Comparison of ENCODE assay signal across 11 mouse cellular contexts in the genomic region with DNA sequence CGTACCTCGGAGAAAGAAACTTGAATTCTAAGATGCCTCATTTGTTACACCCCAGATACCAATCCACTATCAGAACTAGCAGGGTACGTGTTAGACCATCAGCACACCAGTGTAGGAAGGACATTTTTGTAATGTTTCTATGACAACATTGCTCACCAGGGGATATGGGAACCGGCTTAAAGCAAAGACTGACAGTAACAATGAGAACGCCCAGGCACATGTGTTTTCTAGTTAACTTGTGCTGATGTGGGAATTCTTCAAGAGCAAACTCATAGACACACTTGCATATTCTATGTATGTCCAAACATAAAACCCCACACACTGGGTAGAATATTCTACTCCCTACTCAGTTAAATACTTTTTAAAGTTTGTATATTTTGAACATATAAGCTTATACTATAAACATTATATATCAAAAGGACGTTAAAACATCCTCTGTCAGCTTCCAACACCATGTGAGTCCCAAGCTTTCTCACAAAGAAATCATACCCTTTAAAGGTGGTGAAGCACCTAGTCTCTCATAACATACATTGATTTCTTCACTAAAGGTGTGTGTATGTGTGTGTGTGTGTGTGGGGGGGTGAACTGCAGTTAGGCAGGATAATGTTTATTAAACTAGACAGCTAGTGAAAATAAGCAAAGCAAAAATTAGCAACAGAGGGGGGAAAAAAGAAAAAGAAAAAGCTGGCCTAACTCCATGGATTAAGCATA.
DNase-seq lines count a peak whose midpoint lies in the region; ATAC-seq lines count a peak whose summit lies in the region.
"Had no signal": no experiment of that assay in that cellular context is flagged by ENCODE, and none has a peak within 500 bp of the region (broad histone marks: within the 10 kb centered on the region; RNA-seq: fewer than 3 reads in every experiment).

No protein-coding gene starts in this region.

- H3K9ac ChIP-seq in heart, embryonic 16.5 days (ENCODE audit: low read length), result no peak overlapping the region
- peak overlapping the region; percentile 48; the same call in 1 of the 2 replicates for H3K9ac ChIP-seq in embryonic facial prominence, embryonic 14.5 days (ENCODE audit: low read depth, low read length)
- no peak overlapping the region for H3K9ac ChIP-seq in limb, embryonic 12.5 days (replicated peaks)
- no peak overlapping the region for H3K9ac ChIP-seq in neural tube, embryonic 15.5 days (replicated peaks)
- H3K9ac ChIP-seq: heart, embryonic 12.5 days had no signal

- H3K4me1 ChIP-seq in heart, embryonic 16.5 days (ENCODE audit: control insufficient read depth, insufficient read depth, low read length), result no peaks in the 10 kb centered on the region
- peaks cover 31% of the 10 kb centered on the region for H3K4me1 ChIP-seq in embryonic facial prominence, embryonic 14.5 days (ENCODE audit: control insufficient read depth, insufficient read depth, low read length)
- H3K4me1 ChIP-seq in limb, embryonic 12.5 days (replicated peaks), result peaks cover 22% of the 10 kb centered on the region
- peaks cover 14% of the 10 kb centered on the region for H3K4me1 ChIP-seq in neural tube, embryonic 15.5 days
- H3K4me1 ChIP-seq: heart, embryonic 12.5 days had no signal

- no peak overlapping the region for H3K4me2 ChIP-seq in heart, embryonic 16.5 days (ENCODE audit: low read depth, low read length)
- no peak overlapping the region for H3K4me2 ChIP-seq in embryonic facial prominence, embryonic 14.5 days (ENCODE audit: low read depth, low read length)
- H3K4me2 ChIP-seq in limb, embryonic 12.5 days, result no peak overlapping the region
- H3K4me2 ChIP-seq in neural tube, embryonic 15.5 days, result no peak overlapping the region
- H3K4me2 ChIP-seq: heart, embryonic 12.5 days had no signal

- H3K27me3 ChIP-seq in heart, embryonic 16.5 days (ENCODE audit: control insufficient read depth, insufficient read depth, low read length), result no peaks in the 10 kb centered on the region
- H3K27me3 ChIP-seq in embryonic facial prominence, embryonic 14.5 days (replicated peaks; ENCODE audit: control insufficient read depth, insufficient read depth, low read length), result no peaks in the 10 kb centered on the region
- no peaks in the 10 kb centered on the region for H3K27me3 ChIP-seq in limb, embryonic 12.5 days
- no peaks in the 10 kb centered on the region for H3K27me3 ChIP-seq in neural tube, embryonic 15.5 days (replicated peaks)
- H3K27me3 ChIP-seq: CH12.LX; heart, embryonic 12.5 days had no signal

- no peaks in the 10 kb centered on the region for H3K36me3 ChIP-seq in heart, embryonic 16.5 days (ENCODE audit: control insufficient read depth, insufficient read depth)
- H3K36me3 ChIP-seq in embryonic facial prominence, embryonic 14.5 days (ENCODE audit: control insufficient read depth, insufficient read depth, low read length), result no peaks in the 10 kb centered on the region
- H3K36me3 ChIP-seq in limb, embryonic 12.5 days, result no peaks in the 10 kb centered on the region
- H3K36me3 ChIP-seq in neural tube, embryonic 15.5 days, result no peaks in the 10 kb centered on the region
- H3K36me3 ChIP-seq: heart, embryonic 12.5 days had no signal

- whole genome bisulfite sequencing in heart, embryonic 16.5 days, result 68% methylated on average over 6 of the region's 6 CpGs
- 50% methylated on average over 6 of the region's 6 CpGs for WGBS in embryonic facial prominence, embryonic 14.5 days
- WGBS in limb, embryonic 12.5 days, result 61% methylated on average over 6 of the region's 6 CpGs
- WGBS in neural tube, embryonic 15.5 days, result 37% methylated on average over 6 of the region's 6 CpGs

- no peak for DNase-seq in heart, postnatal 36 days
- DNase-seq in embryonic facial prominence, embryonic 14.5 days (ENCODE audit: low spot score), result peak; percentile 79
- no peak for DNase-seq in kidney, adult 18-20 months
- no peak for DNase-seq in kidney, postnatal 14 days
- DNase-seq: liver had no signal

- ATAC-seq in heart, embryonic 16.5 days (replicated peaks; ENCODE audit: extremely low read depth, insufficient read depth, low FRiP score), result no peak
- ATAC-seq in embryonic facial prominence, embryonic 14.5 days (ENCODE audit: low read depth), result peak; percentile 62
- no peak for ATAC-seq in limb, embryonic 12.5 days (ENCODE audit: insufficient number of reproducible peaks, insufficient read depth, low FRiP score, low TSS enrichment, low read depth)
- ATAC-seq in neural tube, embryonic 15.5 days (ENCODE audit: low FRiP score), result peak; percentile 66
- no peak for ATAC-seq in granulocyte monocyte progenitor cell, adult 5-6 weeks (replicated peaks; ENCODE audit: poor library complexity, severe bottlenecking)

- peak overlapping the region; percentile 13; the same call in 1 of the 2 replicates for H3K27ac ChIP-seq in heart, embryonic 16.5 days (ENCODE audit: low read length)
- H3K27ac ChIP-seq in embryonic facial prominence, embryonic 14.5 days (replicated peaks; ENCODE audit: low read depth, low read length), result peak overlapping the region; percentile 88
- H3K27ac ChIP-seq in limb, embryonic 12.5 days, result peak overlapping the region; percentile 80
- peak overlapping the region; percentile 19; the same call in 1 of the 2 replicates for H3K27ac ChIP-seq in neural tube, embryonic 15.5 days (replicated peaks)

- H3K4me3 ChIP-seq in heart, embryonic 16.5 days (ENCODE audit: low read length), result no peak overlapping the region
- no peak overlapping the region for H3K4me3 ChIP-seq in embryonic facial prominence, embryonic 14.5 days (ENCODE audit: low read depth, low read length)
- H3K4me3 ChIP-seq in limb, embryonic 12.5 days (replicated peaks), result no peak overlapping the region
- H3K4me3 ChIP-seq in neural tube, embryonic 15.5 days (replicated peaks), result no peak overlapping the region
- H3K4me3 ChIP-seq: heart, embryonic 12.5 days had no signal

- H3K9me3 ChIP-seq in heart, embryonic 16.5 days (replicated peaks; ENCODE audit: control insufficient read depth, low read length), result no peaks in the 10 kb centered on the region
- H3K9me3 ChIP-seq in embryonic facial prominence, embryonic 14.5 days (ENCODE audit: control insufficient read depth, low read length), result no peaks in the 10 kb centered on the region
- H3K9me3 ChIP-seq in limb, embryonic 12.5 days, result no peaks in the 10 kb centered on the region
- H3K9me3 ChIP-seq in neural tube, embryonic 15.5 days (replicated peaks), result no peaks in the 10 kb centered on the region
- H3K9me3 ChIP-seq: heart, embryonic 12.5 days had no signal

- intact Hi-C loops in heart, postnatal 36 days (cut with DNase I), result no loop called here

Comparison
In these comparisons a context has a peak if more than half of its experiments do, and no peak if none do; other contexts are left out.
1. ATAC-seq: peak in embryonic facial prominence, embryonic 14.5 days (single experiment) and neural tube, embryonic 15.5 days (single experiment); none in heart, embryonic 16.5 days (single experiment), limb, embryonic 12.5 days (single experiment) and granulocyte monocyte progenitor cell, adult 5-6 weeks (single experiment).
2. H3K27ac ChIP-seq: peak in every context shown above with its lines; median percentile 88 in embryonic facial prominence, embryonic 14.5 days; 80 in limb, embryonic 12.5 days; 19 in neural tube, embryonic 15.5 days; 13 in heart, embryonic 16.5 days.